Mouse (Mus musculus) erythroblast, embryonic 14.5 days (primary cell): ENCODE results near the gene Dhx57.

Source experiments
- GATA1 ChIP-seq: IDR thresholded peaks from 2 replicates; pipeline ENCODE4 v1.6.1; 2012; ENCODE audit warnings: low read length, inconsistent platforms, mixed read lengths
- TAL1 ChIP-seq: IDR thresholded peaks from 3 replicates; pipeline ENCODE4 v1.6.1; 2012; ENCODE audit warnings: low read length, inconsistent platforms, mixed read lengths

DNA sequence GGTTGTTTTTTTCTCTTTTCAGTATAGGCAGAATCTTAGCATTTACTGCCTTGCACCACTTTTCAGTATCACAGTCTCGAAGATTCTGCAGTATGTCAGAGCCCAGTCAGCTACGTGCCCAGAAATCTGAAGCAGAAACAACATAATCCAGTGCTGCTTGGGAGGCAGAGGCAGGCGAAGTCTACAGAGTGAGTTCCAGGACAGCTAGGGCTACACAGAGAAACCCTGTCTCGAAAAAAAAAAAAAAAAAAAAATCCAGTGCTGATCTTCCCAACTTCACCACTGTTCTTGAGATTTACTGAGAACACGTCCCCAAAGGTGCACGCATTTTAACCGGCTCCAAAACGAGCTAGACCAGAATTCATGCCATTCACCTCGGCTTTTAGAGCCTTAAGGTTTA, 66.4 kb downstream of the Dhx57 start:
- TF ChIP-seq TAL1 (no peak), GATA1 (no peak)
